Comparison of ENCODE assay signal across 11 mouse cellular contexts in genomic region chr2:156472336-156472735, GRCm38 (mm10). TPM values are rescaled to one million over a fixed set of nuclear protein-coding genes. Genes with fewer than 3 reads are reported as not detected.
"Had no signal": no experiment of that assay in that cellular context is flagged by ENCODE, and none has a peak within 500 bp of the region (broad histone marks: within the 10 kb centered on the region; RNA-seq: fewer than 3 reads in every experiment).

No protein-coding gene starts in this region.

- H3K9ac ChIP-seq: liver, embryonic 13.5 days had no signal

- DNase-seq: kidney, postnatal 25 days; liver, embryonic 13.5 days; lung, adult 2 months; lung, postnatal 14 days; lung, postnatal 4 days; midbrain, embryonic 14.5 days; thymus, adult 18-20 months; thymus, postnatal 36 days had no signal

- H3K27ac ChIP-seq: kidney, postnatal 0 days; liver, embryonic 13.5 days had no signal

- H3K4me2 ChIP-seq: liver, embryonic 13.5 days; midbrain, embryonic 11.5 days had no signal

- H3K9me3 ChIP-seq: liver, embryonic 13.5 days had no signal

- H3K4me3 ChIP-seq: liver, embryonic 13.5 days had no signal

- H3K36me3 ChIP-seq: liver, embryonic 13.5 days had no signal

RNA-seq across cellular contexts. Expression of gene Epb41l1, which starts 51.6 kb away (rescaled TPM):
- total RNA-seq: megakaryocyte-erythroid progenitor cell, adult 5-6 weeks had no signal
